Mouse (Mus musculus) bone marrow, adult 2 months (tissue): ENCODE data around the gene Ppp1r14c. TPM values are rescaled to one million over a fixed set of nuclear protein-coding genes. Genes with fewer than 3 reads are reported as not detected.

ENCODE experiments used
- H3K27ac ChIP-seq: fragments of 200-500 bp; 2 replicates; pipeline ENCODE4 v1.5.1; 2012; ENCODE audit warnings: low read depth, mild to moderate bottlenecking, control low read depth, inconsistent platforms, low read length; ENCODE audit not compliant: control insufficient read depth, poor library complexity, insufficient read depth
- H3K4me1 ChIP-seq: fragments of 200-500 bp; 2 replicates; pipeline ENCODE4 v1.6.1; 2011; ENCODE audit warnings: low read length; ENCODE audit not compliant: control insufficient read depth, insufficient read depth
- H3K4me3 ChIP-seq: fragments of 200-500 bp; replicated peaks from 2 replicates; pipeline ENCODE3; 2011; ENCODE audit warnings: mild to moderate bottlenecking, low read depth, low read length, control low read depth; ENCODE audit not compliant: control insufficient read depth
- CTCF ChIP-seq: fragments of 200-500 bp; IDR thresholded peaks from 2 replicates; pipeline ENCODE4 v1.5.1; 2011; ENCODE audit warnings: low read length, control low read depth; ENCODE audit not compliant: control insufficient read depth, insufficient read depth
- POLR2A ChIP-seq: fragments of 200-500 bp; IDR thresholded peaks from 2 replicates; pipeline ENCODE4 v1.6.1; 2011; ENCODE audit warnings: low read depth, mild to moderate bottlenecking, control low read depth, low read length, borderline replicate concordance; ENCODE audit not compliant: control insufficient read depth
- WGBS: fragments of 180-500 bp; shearing (Covaris S2); methylation state at CpG from one replicate; pipeline ENCODE4 v1.1.7; 2018; 5-methylcytosine and 5-hydroxymethylcytosine counted together
- polyA plus RNA-seq: library from polyadenylated mRNA; stranded (reverse); fragments of >200 nt; gene quantifications from 2 replicates; pipeline ENCODE4 v1.2.4, GENCODE M21; 2011; ENCODE audit warnings: low replicate concordance; ENCODE audit not compliant: missing spikeins, insufficient read depth, insufficient read length

Ppp1r14c gene
- polyA plus RNA-seq, 1 experiment, result not detected

DNA sequence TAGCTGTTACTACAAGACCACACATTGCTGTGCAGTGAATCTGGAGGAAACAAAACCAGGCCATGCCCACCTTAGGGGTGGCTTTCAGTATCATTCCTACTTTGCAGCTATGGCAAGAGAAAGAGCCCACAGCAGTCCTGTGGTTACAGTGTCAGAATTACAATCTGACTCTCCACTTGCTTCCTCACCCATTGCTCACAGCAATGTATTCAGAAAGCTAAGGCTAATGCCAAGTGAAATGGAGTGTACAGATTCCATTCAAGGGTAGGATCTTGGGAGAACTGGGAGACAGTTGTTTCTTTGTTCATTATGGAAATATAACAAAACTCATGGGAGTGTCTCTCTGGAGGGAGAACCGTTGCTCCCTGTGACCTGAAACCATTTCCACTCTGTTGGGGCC, 6.3 kb upstream of the Ppp1r14c start:
- no peak overlapping the region for H3K4me3 ChIP-seq
- no peak overlapping the region for H3K27ac ChIP-seq
- H3K4me1 ChIP-seq, result no peaks in the 10 kb centered on the region
- TF ChIP-seq CTCF (no peak), POLR2A (no peak)
- 69% methylated on average over 1 of the region's 1 CpGs for WGBS

- no peak overlapping the region for H3K27ac ChIP-seq
- H3K4me3 ChIP-seq, result no peak overlapping the region
- no peaks in the 10 kb centered on the region for H3K4me1 ChIP-seq
- WGBS, result 30% methylated on average over 5 of the region's 5 CpGs
- TF ChIP-seq CTCF (no peak), POLR2A (no peak)
Measured at GRCm38 (mm10) chr10:3365671-3366035, 204 bp upstream of the Ppp1r14c start.

GRCm38 (mm10) chr10:3366870-3367431, 1.1 kb downstream of the Ppp1r14c start:
- Histone ChIP-seq H3K4me1 (no peaks in the 10 kb centered on the region), H3K4me3 (no peak overlapping the region), H3K27ac (no peak overlapping the region)
- WGBS, result 5% methylated on average over 26 of the region's 26 CpGs
- TF ChIP-seq POLR2A (no peak), CTCF (no peak)

- no peak for TF ChIP-seq CTCF
- no peak for TF ChIP-seq POLR2A
- no peaks in the 10 kb centered on the region for H3K4me1 ChIP-seq
- no peak overlapping the region for H3K4me3 ChIP-seq
- WGBS, result 32% methylated on average over 11 of the region's 11 CpGs
- H3K27ac ChIP-seq, result no peak overlapping the region
Measured at GRCm38 (mm10) chr10:3367440-3367839, 1.6 kb downstream of the Ppp1r14c start.

DNA sequence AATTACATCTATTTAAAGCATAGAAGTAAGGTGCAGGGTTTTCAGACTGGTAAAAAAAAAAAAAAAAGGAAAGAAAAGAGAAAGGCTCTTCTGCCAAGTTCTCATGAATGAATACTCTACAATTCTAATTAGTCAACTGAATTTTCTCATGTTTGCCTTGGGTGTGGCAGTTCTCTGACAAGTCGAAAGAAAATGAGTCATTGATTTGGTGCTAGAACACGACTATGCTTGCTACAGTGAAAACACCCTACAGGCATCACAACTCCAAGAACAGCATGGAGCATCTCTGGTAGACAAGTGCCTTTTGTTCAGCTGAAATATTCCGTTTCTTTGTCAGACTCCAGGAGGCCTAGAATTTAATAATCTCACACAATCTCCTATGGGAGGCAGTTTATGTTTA, 17.3 kb downstream of the Ppp1r14c start:
- H3K4me1 ChIP-seq, result no peaks in the 10 kb centered on the region
- TF ChIP-seq CTCF (no peak), POLR2A (no peak)
- H3K27ac ChIP-seq, result no peak overlapping the region
- H3K4me3 ChIP-seq, result no peak overlapping the region
- WGBS, result 65% methylated on average over 3 of the region's 3 CpGs

GRCm38 (mm10) chr10:3392251-3392650, 26.4 kb downstream of the Ppp1r14c start:
- Histone ChIP-seq H3K4me3 (no peak overlapping the region), H3K4me1 (no peaks in the 10 kb centered on the region), H3K27ac (no peak overlapping the region)
- 76% methylated on average over 4 of the region's 4 CpGs for WGBS
- no peak for TF ChIP-seq CTCF
- no peak for TF ChIP-seq POLR2A

DNA sequence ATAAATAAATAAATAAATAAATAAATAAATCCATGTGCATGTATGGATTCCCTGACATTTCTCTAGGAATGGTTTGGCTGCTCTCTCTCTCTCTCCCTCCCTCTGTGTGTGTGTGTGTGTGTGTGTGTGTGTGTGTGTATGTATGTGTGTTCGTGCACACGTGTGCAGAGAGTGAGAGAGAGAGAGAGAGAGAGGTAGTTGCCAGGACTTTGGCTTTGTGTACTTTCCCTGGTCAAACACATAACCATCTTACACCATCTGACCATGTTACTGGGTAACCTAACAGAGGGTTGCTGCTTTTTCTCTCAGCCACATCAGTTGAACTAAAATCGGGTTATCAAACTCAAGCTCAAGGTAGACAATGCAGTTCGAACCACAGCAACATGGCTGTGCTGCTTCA, 27.7 kb downstream of the Ppp1r14c start:
- WGBS, result 80% methylated on average over 4 of the region's 4 CpGs
- H3K27ac ChIP-seq, result no peak overlapping the region

GRCm38 (mm10) chr10:3394193-3394592, 28.3 kb downstream of the Ppp1r14c start:
- 66% methylated on average over 5 of the region's 5 CpGs for WGBS

More for the DNA sequence above, 27.7 kb downstream of the Ppp1r14c start:
- TF ChIP-seq POLR2A (no peak), CTCF (no peak)
- Histone ChIP-seq H3K4me3 (no peak overlapping the region), H3K4me1 (no peaks in the 10 kb centered on the region)

GRCm38 (mm10) chr10:3394671-3395288, 28.9 kb downstream of the Ppp1r14c start:
- WGBS, result 64% methylated on average over 4 of the region's 4 CpGs
- no peak overlapping the region for H3K4me3 ChIP-seq
- no peak for TF ChIP-seq POLR2A
- no peak for TF ChIP-seq CTCF

More at GRCm38 (mm10) chr10:3394193-3394592, 28.3 kb downstream of the Ppp1r14c start:
- Histone ChIP-seq H3K27ac (no peak overlapping the region), H3K4me3 (no peak overlapping the region), H3K4me1 (no peaks in the 10 kb centered on the region)
- TF ChIP-seq POLR2A, result no peak
- no peak for TF ChIP-seq CTCF

More at GRCm38 (mm10) chr10:3394671-3395288, 28.9 kb downstream of the Ppp1r14c start:
- Histone ChIP-seq H3K27ac (no peak overlapping the region), H3K4me1 (no peaks in the 10 kb centered on the region)
